Mouse (Mus musculus): ENCODE results near the gene Brinp1. TPM values are rescaled to one million over a fixed set of nuclear protein-coding genes. Genes with fewer than 3 reads are reported as not detected.

Gene Brinp1
- polyA plus RNA-seq, 1 experiment from 2014 or later = 2.4 TPM

GRCm38 (mm10) chr4:68801923-68802855, 152.0 kb downstream of the Brinp1 start:
- DNase-seq (ENCODE audit: low spot score) (no peak), ATAC-seq (ENCODE audit: insufficient number of reproducible peaks, low FRiP score, low TSS enrichment, low read depth) (no peak)
- H3K9ac ChIP-seq (ENCODE audit: low read length) = no peak overlapping the region
- 78% methylated on average over 6 of the region's 6 CpGs for WGBS
- H3K4me3 ChIP-seq (ENCODE audit: low read depth, low read length) = no peak overlapping the region
- H3K36me3 ChIP-seq (ENCODE audit: control insufficient read depth, insufficient read depth, low read length) = no peaks in the 10 kb centered on the region
- H3K4me1 ChIP-seq (ENCODE audit: control insufficient read depth, insufficient read depth, low read length) = no peaks in the 10 kb centered on the region
- no peak overlapping the region for H3K27ac ChIP-seq (replicated peaks; ENCODE audit: low read depth, low read length)
- no peaks in the 10 kb centered on the region for H3K9me3 ChIP-seq (ENCODE audit: control insufficient read depth, low read length)
- H3K27me3 ChIP-seq (ENCODE audit: control insufficient read depth, insufficient read depth, low read length) = no peaks in the 10 kb centered on the region
- no peak overlapping the region for H3K4me2 ChIP-seq (ENCODE audit: low read depth, severe bottlenecking)

DNA sequence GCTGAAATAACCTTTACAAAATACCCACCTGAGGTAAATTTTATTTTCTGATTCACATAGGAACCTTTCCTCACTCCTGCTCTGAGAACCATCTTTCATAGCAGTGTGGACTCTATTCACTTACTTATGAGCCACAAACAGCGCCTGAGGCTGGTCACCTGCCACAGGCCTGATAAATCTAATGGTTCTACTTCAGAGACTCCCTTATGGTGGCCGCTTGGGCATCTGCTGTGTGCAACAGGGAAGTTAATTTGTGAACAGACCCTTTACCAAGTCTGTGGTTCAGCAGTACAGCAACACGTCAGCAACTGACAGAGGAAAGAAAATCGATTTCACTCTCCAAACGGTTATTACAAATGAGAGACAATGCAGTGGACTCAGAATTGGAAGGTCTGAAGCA, 164.2 kb downstream of the Brinp1 start:
- Histone ChIP-seq H3K9me3 (ENCODE audit: control insufficient read depth, low read length) (no peaks in the 10 kb centered on the region), H3K4me1 (ENCODE audit: control insufficient read depth, insufficient read depth, low read length) (no peaks in the 10 kb centered on the region), H3K9ac (ENCODE audit: low read length) (no peak overlapping the region), H3K4me3 (ENCODE audit: low read depth, low read length) (no peak overlapping the region), H3K4me2 (ENCODE audit: low read depth, severe bottlenecking) (no peak overlapping the region), H3K27me3 (ENCODE audit: control insufficient read depth, insufficient read depth, low read length) (no peaks in the 10 kb centered on the region), H3K27ac (replicated peaks; ENCODE audit: low read depth, low read length) (no peak overlapping the region), H3K36me3 (ENCODE audit: control insufficient read depth, insufficient read depth, low read length) (no peaks in the 10 kb centered on the region)
- DNase-seq (ENCODE audit: low spot score) = no peak
- no peak for ATAC-seq (ENCODE audit: insufficient number of reproducible peaks, low FRiP score, low TSS enrichment, low read depth)
- WGBS = 81% methylated on average over 5 of the region's 5 CpGs

DNA sequence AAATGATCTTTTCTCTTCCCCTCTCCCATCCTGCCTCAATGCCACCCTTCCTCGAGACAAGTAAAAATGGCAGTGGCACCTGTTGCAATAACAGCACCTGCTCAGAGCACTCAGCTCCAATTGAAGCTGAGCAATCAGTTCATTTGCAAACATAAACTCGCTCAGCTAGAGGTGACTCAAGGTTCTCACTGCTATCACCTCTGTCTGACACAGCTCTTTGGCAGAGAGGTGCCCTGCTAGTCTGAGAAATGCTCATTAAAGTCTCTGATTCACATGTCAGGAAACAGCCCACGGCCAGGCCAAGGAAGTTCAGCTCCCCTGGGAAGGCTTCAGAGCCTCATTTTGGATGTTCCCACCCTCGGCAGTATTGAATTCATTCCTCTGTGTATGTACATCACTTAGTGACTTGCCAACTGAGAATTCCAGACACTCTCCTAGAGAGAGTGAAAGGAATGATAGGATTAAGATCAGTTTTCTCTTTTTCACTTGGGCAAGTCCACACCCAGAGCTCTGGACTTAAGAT, 165.7 kb downstream of the Brinp1 start:
- no peaks in the 10 kb centered on the region for H3K36me3 ChIP-seq (ENCODE audit: control insufficient read depth, insufficient read depth, low read length)
- no peaks in the 10 kb centered on the region for H3K4me1 ChIP-seq (ENCODE audit: control insufficient read depth, insufficient read depth, low read length)
- WGBS = 58% methylated on average over 4 of the region's 4 CpGs
- no peak overlapping the region for H3K4me3 ChIP-seq (ENCODE audit: low read depth, low read length)
- no peaks in the 10 kb centered on the region for H3K9me3 ChIP-seq (ENCODE audit: control insufficient read depth, low read length)
- no peak overlapping the region for H3K9ac ChIP-seq (ENCODE audit: low read length)
- no peaks in the 10 kb centered on the region for H3K27me3 ChIP-seq (ENCODE audit: control insufficient read depth, insufficient read depth, low read length)
- H3K4me2 ChIP-seq (ENCODE audit: low read depth, severe bottlenecking) = no peak overlapping the region
- H3K27ac ChIP-seq (replicated peaks; ENCODE audit: low read depth, low read length) = no peak overlapping the region
- ATAC-seq (ENCODE audit: insufficient number of reproducible peaks, low FRiP score, low TSS enrichment, low read depth) = no peak
- DNase-seq (ENCODE audit: low spot score) = no peak

GRCm38 (mm10) chr4:68787642-68788041, 166.6 kb downstream of the Brinp1 start:
- Histone ChIP-seq H3K4me1 (ENCODE audit: control insufficient read depth, insufficient read depth, low read length) (no peaks in the 10 kb centered on the region), H3K4me2 (ENCODE audit: low read depth, severe bottlenecking) (no peak overlapping the region), H3K9ac (ENCODE audit: low read length) (no peak overlapping the region), H3K36me3 (ENCODE audit: control insufficient read depth, insufficient read depth, low read length) (no peaks in the 10 kb centered on the region), H3K27me3 (ENCODE audit: control insufficient read depth, insufficient read depth, low read length) (no peaks in the 10 kb centered on the region), H3K27ac (replicated peaks; ENCODE audit: low read depth, low read length) (no peak overlapping the region), H3K4me3 (ENCODE audit: low read depth, low read length) (no peak overlapping the region), H3K9me3 (ENCODE audit: control insufficient read depth, low read length) (no peaks in the 10 kb centered on the region)
- 75% methylated on average over 2 of the region's 2 CpGs for WGBS
- no peak for DNase-seq (ENCODE audit: low spot score)
- no peak for ATAC-seq (ENCODE audit: insufficient number of reproducible peaks, low FRiP score, low TSS enrichment, low read depth)

DNA sequence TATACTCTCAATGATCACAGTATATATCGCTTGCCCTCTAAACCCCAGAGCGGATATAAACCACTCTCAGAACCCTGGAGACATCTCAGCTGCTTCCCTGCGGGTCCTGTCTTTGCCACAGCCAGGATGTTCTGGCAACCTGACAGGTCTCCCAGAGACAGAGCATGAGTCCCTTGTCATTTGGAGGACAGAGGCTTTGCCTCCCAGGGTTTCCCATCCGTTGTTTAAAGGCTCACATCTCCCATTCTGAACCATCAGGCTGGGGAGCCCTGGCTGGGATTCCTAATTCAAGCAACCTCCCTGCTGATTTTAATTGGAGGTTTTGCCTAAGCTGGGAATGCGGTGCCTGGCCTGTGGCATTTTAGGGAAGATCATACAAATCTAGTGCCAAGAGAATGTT, 185.9 kb downstream of the Brinp1 start:
- Histone ChIP-seq H3K4me2 (ENCODE audit: low read depth, severe bottlenecking) (no peak overlapping the region), H3K4me1 (ENCODE audit: control insufficient read depth, insufficient read depth, low read length) (no peaks in the 10 kb centered on the region), H3K27me3 (ENCODE audit: control insufficient read depth, insufficient read depth, low read length) (no peaks in the 10 kb centered on the region), H3K9me3 (ENCODE audit: control insufficient read depth, low read length) (no peaks in the 10 kb centered on the region), H3K9ac (ENCODE audit: low read length) (no peak overlapping the region), H3K4me3 (ENCODE audit: low read depth, low read length) (no peak overlapping the region), H3K36me3 (ENCODE audit: control insufficient read depth, insufficient read depth, low read length) (no peaks in the 10 kb centered on the region), H3K27ac (replicated peaks; ENCODE audit: low read depth, low read length) (no peak overlapping the region)
- ATAC-seq (ENCODE audit: insufficient number of reproducible peaks, low FRiP score, low TSS enrichment, low read depth) = no peak
- no peak for DNase-seq (ENCODE audit: low spot score)
- WGBS = 68% methylated on average over 5 of the region's 5 CpGs

GRCm38 (mm10) chr4:68767393-68767792, 186.8 kb downstream of the Brinp1 start:
- Histone ChIP-seq H3K4me3 (ENCODE audit: low read depth, low read length) (no peak overlapping the region), H3K4me2 (ENCODE audit: low read depth, severe bottlenecking) (no peak overlapping the region), H3K9me3 (ENCODE audit: control insufficient read depth, low read length) (no peaks in the 10 kb centered on the region), H3K9ac (ENCODE audit: low read length) (no peak overlapping the region), H3K4me1 (ENCODE audit: control insufficient read depth, insufficient read depth, low read length) (no peaks in the 10 kb centered on the region), H3K27me3 (ENCODE audit: control insufficient read depth, insufficient read depth, low read length) (no peaks in the 10 kb centered on the region), H3K36me3 (ENCODE audit: control insufficient read depth, insufficient read depth, low read length) (no peaks in the 10 kb centered on the region), H3K27ac (replicated peaks; ENCODE audit: low read depth, low read length) (no peak overlapping the region)
- 74% methylated on average over 5 of the region's 5 CpGs for WGBS
- ATAC-seq (ENCODE audit: insufficient number of reproducible peaks, low FRiP score, low TSS enrichment, low read depth) = no peak
- no peak for DNase-seq (ENCODE audit: low spot score)

- no peaks in the 10 kb centered on the region for H3K27me3 ChIP-seq (ENCODE audit: control insufficient read depth, insufficient read depth, low read length)
- DNase-seq (ENCODE audit: low spot score) (no peak), ATAC-seq (ENCODE audit: insufficient number of reproducible peaks, low FRiP score, low TSS enrichment, low read depth) (no peak)
- H3K27ac ChIP-seq (replicated peaks; ENCODE audit: low read depth, low read length) = no peak overlapping the region
- 82% methylated on average over 12 of the region's 12 CpGs for WGBS
- no peak overlapping the region for H3K4me2 ChIP-seq (ENCODE audit: low read depth, severe bottlenecking)
- no peaks in the 10 kb centered on the region for H3K9me3 ChIP-seq (ENCODE audit: control insufficient read depth, low read length)
- H3K36me3 ChIP-seq (ENCODE audit: control insufficient read depth, insufficient read depth, low read length) = no peaks in the 10 kb centered on the region
- no peak overlapping the region for H3K4me3 ChIP-seq (ENCODE audit: low read depth, low read length)
- H3K9ac ChIP-seq (ENCODE audit: low read length) = no peak overlapping the region
- H3K4me1 ChIP-seq (ENCODE audit: control insufficient read depth, insufficient read depth, low read length) = no peaks in the 10 kb centered on the region
These were observed 188.2 kb downstream of the Brinp1 start for GRCm38 (mm10) chr4:68765772-68766573.

GRCm38 (mm10) chr4:68764937-68765336, 189.3 kb downstream of the Brinp1 start:
- H3K9ac ChIP-seq (ENCODE audit: low read length) = no peak overlapping the region
- WGBS = 89% methylated on average over 2 of the region's 2 CpGs
- no peak for DNase-seq (ENCODE audit: low spot score)
- H3K27me3 ChIP-seq (ENCODE audit: control insufficient read depth, insufficient read depth, low read length) = no peaks in the 10 kb centered on the region
- H3K4me3 ChIP-seq (ENCODE audit: low read depth, low read length) = no peak overlapping the region
- H3K27ac ChIP-seq (replicated peaks; ENCODE audit: low read depth, low read length) = no peak overlapping the region
- H3K36me3 ChIP-seq (ENCODE audit: control insufficient read depth, insufficient read depth, low read length) = no peaks in the 10 kb centered on the region
- no peaks in the 10 kb centered on the region for H3K4me1 ChIP-seq (ENCODE audit: control insufficient read depth, insufficient read depth, low read length)
- ATAC-seq (ENCODE audit: insufficient number of reproducible peaks, low FRiP score, low TSS enrichment, low read depth) = no peak
- no peaks in the 10 kb centered on the region for H3K9me3 ChIP-seq (ENCODE audit: control insufficient read depth, low read length)
- H3K4me2 ChIP-seq (ENCODE audit: low read depth, severe bottlenecking) = no peak overlapping the region

All from limb, embryonic 11.5 days (tissue).